Mouse (Mus musculus) CH12.LX (cell line): ENCODE measurements at regions not wholly inside any gene's neighbourhood (a gene's known extent, or its start where the extent isn't known, plus 50 kb on each side); places are given as distances from the start of the nearest gene placed in this dataset.

Experiments used
- DNase-seq: peaks from one replicate; pipeline ENCODE4 v3.0.0-alpha.2; 2013; ENCODE audit errors: extremely low read depth
- H3K27ac ChIP-seq: 2 replicates; pipeline ENCODE4 v1.5.1; 2012; ENCODE audit warnings: low read depth, mild to moderate bottlenecking, control low read depth, moderate library complexity; ENCODE audit not compliant: insufficient read depth
- H3K27me3 ChIP-seq: replicated peaks from 2 replicates; pipeline ENCODE3; 2012; ENCODE audit warnings: inconsistent platforms
- H3K36me3 ChIP-seq, 2 experiments: replicated peaks in 1 of 2; 2 replicates each; pipeline versions ENCODE3 to v1.6.1; 2012; ENCODE audit warnings: inconsistent platforms in 1 of 2, low read length in 1 of 2, mild to moderate bottlenecking in 1 of 2, mixed read lengths in 1 of 2, moderate library complexity in 1 of 2; ENCODE audit not compliant: control insufficient read depth in 1 of 2, insufficient read depth in 1 of 2
- H3K4me1 ChIP-seq, 2 experiments: 2 replicates each; pipeline ENCODE4 v1.6.1; 2012; ENCODE audit warnings: inconsistent platforms in 1 of 2, moderate library complexity in 1 of 2; ENCODE audit not compliant: insufficient read depth in 2 of 2, control insufficient read depth in 1 of 2
- H3K4me2 ChIP-seq: 2 replicates; pipeline ENCODE4 v1.6.1; 2012; ENCODE audit warnings: low read depth, mild to moderate bottlenecking, control low read depth; ENCODE audit not compliant: poor library complexity, insufficient read depth, severe bottlenecking
- H3K4me3 ChIP-seq, 3 experiments: fragments of 150-350 bp in 1 of 3; sonication (generic) in 1 of 3; replicated peaks in 1 of 3; 2 replicates each; pipeline versions ENCODE3 to v1.5.1; 2011 to 2012; ENCODE audit warnings: low read depth in 2 of 3, low read length in 2 of 3, mild to moderate bottlenecking in 2 of 3, moderate library complexity in 2 of 3, control low read depth in 1 of 3, improper control_type of control experiment in 1 of 3, inconsistent platforms in 1 of 3, mixed read lengths in 1 of 3; ENCODE audit not compliant: poor library complexity in 1 of 3
- H3K79me2 ChIP-seq: replicated peaks from 2 replicates; pipeline ENCODE4 v1.6.1; 2012; ENCODE audit warnings: mild to moderate bottlenecking, moderate library complexity; ENCODE audit not compliant: control insufficient read depth, poor library complexity, insufficient read depth, severe bottlenecking; ENCODE audit errors: extremely low read depth
- H3K9ac ChIP-seq: 2 replicates; pipeline ENCODE4 v1.6.1; 2012; ENCODE audit warnings: low read depth, mild to moderate bottlenecking, control low read depth, moderate library complexity; ENCODE audit not compliant: insufficient read depth
- H3K9me3 ChIP-seq: replicated peaks from 2 replicates; pipeline ENCODE3; 2012; ENCODE audit warnings: low read length, inconsistent platforms, mixed read lengths
- BHLHE40 ChIP-seq: IDR thresholded peaks from 2 replicates; pipeline ENCODE4 v1.6.1; 2011; ENCODE audit warnings: mild to moderate bottlenecking, low read depth, low read length, improper control_type of control experiment
- CHD1 ChIP-seq: IDR thresholded peaks from 2 replicates; pipeline ENCODE4 v1.6.1; 2012; ENCODE audit warnings: low read depth, low read length, improper control_type of control experiment, inconsistent platforms
- CHD2 ChIP-seq: IDR thresholded peaks from 2 replicates; pipeline ENCODE4 v1.6.1; 2011; ENCODE audit warnings: low read length, improper control_type of control experiment
- E2F4 ChIP-seq: IDR thresholded peaks from 2 replicates; pipeline ENCODE4 v1.6.1; 2011; ENCODE audit warnings: low read depth, low read length, improper control_type of control experiment; ENCODE audit not compliant: insufficient replicate concordance
- ELF1 ChIP-seq: IDR thresholded peaks from 2 replicates; pipeline ENCODE4 v1.6.1; 2014; ENCODE audit warnings: low read depth, mild to moderate bottlenecking, inconsistent platforms, low read length, improper control_type of control experiment
- EP300 ChIP-seq: IDR thresholded peaks from 2 replicates; pipeline ENCODE4 v1.6.1; 2011; ENCODE audit warnings: low read length, improper control_type of control experiment
- ETS1 ChIP-seq: conservative IDR thresholded peaks from 2 replicates; pipeline ENCODE4 v1.6.1; 2012; ENCODE audit warnings: low read depth, mild to moderate bottlenecking, inconsistent platforms, low read length, improper control_type of control experiment, moderate library complexity
- HCFC1 ChIP-seq: IDR thresholded peaks from 2 replicates; pipeline ENCODE4 v1.6.1; 2012; ENCODE audit warnings: low read depth, mild to moderate bottlenecking, inconsistent platforms, low read length, improper control_type of control experiment
- IRF4 ChIP-seq: IDR thresholded peaks from 2 replicates; pipeline ENCODE4 v1.6.1; 2014; ENCODE audit warnings: low read depth, mild to moderate bottlenecking, inconsistent platforms, low read length, improper control_type of control experiment
- JUN ChIP-seq: IDR thresholded peaks from 2 replicates; pipeline ENCODE4 v1.6.1; 2011; ENCODE audit warnings: low read depth, mild to moderate bottlenecking, low read length, improper control_type of control experiment, moderate library complexity; ENCODE audit not compliant: insufficient read depth
- JUND ChIP-seq: conservative IDR thresholded peaks from 2 replicates; pipeline ENCODE4 v1.6.1; 2011; ENCODE audit warnings: low read depth, low read length, improper control_type of control experiment
- KAT2A ChIP-seq: IDR thresholded peaks from 2 replicates; pipeline ENCODE4 v1.6.1; 2012; ENCODE audit warnings: low read length, improper control_type of control experiment, inconsistent platforms; ENCODE audit not compliant: insufficient replicate concordance
- MAFK ChIP-seq: IDR thresholded peaks from 2 replicates; pipeline ENCODE4 v1.6.1; 2011; ENCODE audit warnings: low read length, improper control_type of control experiment; ENCODE audit not compliant: insufficient replicate concordance
- MAX ChIP-seq: IDR thresholded peaks from 2 replicates; pipeline ENCODE4 v1.6.1; 2011; ENCODE audit warnings: low read length, improper control_type of control experiment
- MAZ ChIP-seq: IDR thresholded peaks from 2 replicates; pipeline ENCODE4 v1.6.1; 2012; ENCODE audit warnings: low read depth, mild to moderate bottlenecking, inconsistent platforms, low read length, improper control_type of control experiment, moderate library complexity
- MEF2A ChIP-seq: IDR thresholded peaks from 2 replicates; pipeline ENCODE4 v1.6.1; 2014; ENCODE audit warnings: low read depth, mild to moderate bottlenecking, inconsistent platforms, low read length, improper control_type of control experiment, borderline replicate concordance
- MXI1 ChIP-seq: IDR thresholded peaks from 2 replicates; pipeline ENCODE4 v1.6.1; 2011; ENCODE audit warnings: mild to moderate bottlenecking, low read depth, low read length, improper control_type of control experiment
- MYC ChIP-seq: IDR thresholded peaks from 2 replicates; pipeline ENCODE4 v1.6.1; 2011; ENCODE audit warnings: low read depth, mild to moderate bottlenecking, improper control_type of control experiment, low read length
- NELFE ChIP-seq: IDR thresholded peaks from 2 replicates; pipeline ENCODE4 v1.6.1; 2011; ENCODE audit warnings: low read depth, low read length, improper control_type of control experiment
- NRF1 ChIP-seq: IDR thresholded peaks from 2 replicates; pipeline ENCODE4 v1.6.1; 2014; ENCODE audit warnings: low read depth, mild to moderate bottlenecking, inconsistent platforms, low read length, improper control_type of control experiment, moderate library complexity
- PAX5 ChIP-seq: IDR thresholded peaks from 2 replicates; pipeline ENCODE4 v1.6.1; 2012; ENCODE audit warnings: low read length, inconsistent platforms, mixed read lengths
- POLR2A ChIP-seq: IDR thresholded peaks from 2 replicates; pipeline ENCODE4 v1.6.1; 2011; ENCODE audit warnings: low read depth, mild to moderate bottlenecking, improper control_type of control experiment, low read length
- POLR2AphosphoS2 ChIP-seq: IDR thresholded peaks from 2 replicates; pipeline ENCODE4 v1.6.1; 2011; ENCODE audit warnings: low read depth, low read length, improper control_type of control experiment
- RAD21 ChIP-seq: IDR thresholded peaks from 2 replicates; pipeline ENCODE4 v1.6.1; 2011; ENCODE audit warnings: low read depth, mild to moderate bottlenecking, low read length, improper control_type of control experiment, moderate library complexity
- RCOR1 ChIP-seq: conservative IDR thresholded peaks from 2 replicates; pipeline ENCODE4 v1.6.1; 2012; ENCODE audit warnings: low read depth, mild to moderate bottlenecking, inconsistent platforms, low read length, improper control_type of control experiment
- SIN3A ChIP-seq: IDR thresholded peaks from 2 replicates; pipeline ENCODE4 v1.6.1; 2012; ENCODE audit warnings: low read length, improper control_type of control experiment, inconsistent platforms
- TBP ChIP-seq: conservative IDR thresholded peaks from 2 replicates; pipeline ENCODE4 v1.6.1; 2011; ENCODE audit warnings: low read depth, low read length, improper control_type of control experiment
- TCF12 ChIP-seq: IDR thresholded peaks from 2 replicates; pipeline ENCODE4 v1.6.1; 2014; ENCODE audit warnings: low read depth, mild to moderate bottlenecking, inconsistent platforms, low read length, improper control_type of control experiment
- UBTF ChIP-seq: IDR thresholded peaks from 2 replicates; pipeline ENCODE4 v1.6.1; 2012; ENCODE audit warnings: low read depth, mild to moderate bottlenecking, inconsistent platforms, low read length, improper control_type of control experiment, moderate library complexity
- ZC3H11A ChIP-seq: IDR thresholded peaks from 2 replicates; pipeline ENCODE4 v1.6.1; 2012; ENCODE audit warnings: low read depth, mild to moderate bottlenecking, inconsistent platforms, low read length, improper control_type of control experiment
- ZKSCAN1 ChIP-seq: IDR thresholded peaks from 2 replicates; pipeline ENCODE4 v1.6.1; 2012; ENCODE audit warnings: low read depth, inconsistent platforms, low read length, improper control_type of control experiment, borderline replicate concordance
- ZNF384 ChIP-seq: IDR thresholded peaks from 2 replicates; pipeline ENCODE4 v1.6.1; 2012; ENCODE audit warnings: low read depth, low read length, improper control_type of control experiment, inconsistent platforms
- dilution Hi-C: fragments of 300-500 bp; cut with MboI; formaldehyde crosslinking; loops from 2 replicates; pipeline ENCODE4 v1.14.3; 2020; ENCODE audit warnings: low sequenced_read_pairs; ENCODE audit not compliant: extremely low pct_unique_long_range_greater_than_20kb, extremely low pct_ligation_motif_present
- in situ Hi-C: fragments of 300-500 bp; cut with MboI; formaldehyde crosslinking; loops from 3 replicates; pipeline ENCODE4 v1.14.3; 2019; ENCODE audit warnings: low sequenced_read_pairs, low pct_ligation_motif_present, low pct_unique_long_range_greater_than_20kb, mixed read lengths

DNA sequence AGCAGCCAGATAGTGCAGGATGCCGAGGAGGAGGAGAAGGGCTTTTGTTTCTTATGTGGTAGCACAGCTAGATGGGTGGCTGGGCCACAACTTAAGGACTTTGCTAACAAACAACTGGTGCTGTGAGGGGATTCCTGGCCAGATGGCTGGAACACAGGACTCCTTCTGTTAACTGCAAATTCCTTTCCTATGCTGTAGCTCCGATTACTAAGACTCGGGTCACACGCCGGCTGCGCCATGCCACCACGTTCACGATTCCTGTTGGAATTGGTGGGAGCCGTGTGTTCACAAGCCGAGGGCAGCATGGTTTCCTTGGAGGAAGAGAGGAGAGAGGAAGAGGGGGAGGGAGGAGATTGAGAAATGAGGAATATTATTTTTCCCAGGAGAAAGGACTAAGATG lies 79.9 kb downstream of the Tmx1 start:
- TF ChIP-seq BHLHE40 (no peak), UBTF (no peak), TCF12 (no peak), PAX5 (no peak), HCFC1 (no peak), RAD21 (no peak), POLR2AphosphoS2 (no peak), NELFE (no peak), JUND (no peak), ZC3H11A (no peak), POLR2A (no peak), KAT2A (no peak), ZKSCAN1 (no peak), TBP (no peak), CHD2 (no peak), JUN (no peak), MYC (no peak), EP300 (no peak), IRF4 (no peak)
- H3K79me2 ChIP-seq: no peaks in the 10 kb centered on the region
- no peak overlapping the region for H3K9ac ChIP-seq
- H3K4me3 ChIP-seq: no peak overlapping the region
- H3K27me3 ChIP-seq: no peaks in the 10 kb centered on the region
- dilution Hi-C loops (no loop called here), in situ Hi-C loops (no loop called here)
- peaks cover 0 to 3% of the 10 kb centered on the region in 2 experiments; a peak in 2 of 4 replicates for H3K4me1 ChIP-seq
- no peak overlapping the region for H3K4me2 ChIP-seq
- DNase-seq: no peak
- H3K9me3 ChIP-seq: no peaks in the 10 kb centered on the region
- H3K36me3 ChIP-seq: no peaks in the 10 kb centered on the region
- H3K27ac ChIP-seq: no peak overlapping the region

DNA sequence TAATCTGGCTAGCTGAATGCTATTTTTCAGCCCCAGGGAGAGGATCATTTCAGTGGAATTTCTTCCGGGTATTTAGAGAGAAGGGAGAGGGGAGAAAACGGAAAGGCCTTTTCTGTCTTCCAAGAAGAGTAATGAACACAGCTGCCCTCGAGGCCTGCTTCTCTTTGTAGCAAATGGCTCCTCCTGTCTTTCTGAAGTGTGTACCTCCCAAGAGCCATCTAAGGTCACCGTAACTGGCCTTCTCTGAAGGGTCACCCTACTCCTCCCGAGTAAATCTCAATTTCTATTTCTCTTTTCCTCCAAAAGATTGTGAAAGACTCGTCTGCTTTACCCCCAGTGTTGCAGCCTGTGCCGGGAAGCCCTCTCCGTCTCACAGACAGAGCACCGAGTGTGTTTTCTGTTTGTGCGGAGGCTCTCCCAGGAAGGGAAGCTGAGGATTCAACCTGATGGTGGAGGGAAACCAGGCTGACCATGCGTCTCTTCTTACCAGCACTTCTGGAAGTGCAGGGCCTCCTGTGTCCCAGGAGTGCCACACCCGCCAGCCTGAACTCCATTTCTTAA lies 80.6 kb downstream of the Tmx1 start:
- no peak for TF ChIP-seq TCF12
- TF ChIP-seq MAZ: no peak
- TF ChIP-seq HCFC1: no peak
- no peak for TF ChIP-seq SIN3A
- TF ChIP-seq MXI1: no peak
- TF ChIP-seq PAX5: no peak
- TF ChIP-seq MAX: no peak
- TF ChIP-seq RAD21: no peak
- no peak for TF ChIP-seq ZNF384
- TF ChIP-seq EP300: no peak
- no peak for TF ChIP-seq MAFK
- TF ChIP-seq CHD1: no peak
- no peak for TF ChIP-seq E2F4
- TF ChIP-seq NELFE: no peak
- TF ChIP-seq ZKSCAN1: no peak
- no peak for TF ChIP-seq RCOR1
- TF ChIP-seq MEF2A: no peak
- TF ChIP-seq ETS1: no peak
- no peak for TF ChIP-seq NRF1
- TF ChIP-seq ELF1: no peak
- Histone ChIP-seq H3K36me3 (no peaks in the 10 kb centered on the region), H3K4me3 (no peak overlapping the region), H3K4me1 (peaks cover 0 to 3% of the 10 kb centered on the region in 2 experiments; a peak in 2 of 4 replicates), H3K27ac (no peak overlapping the region), H3K4me2 (no peak overlapping the region), H3K79me2 (no peaks in the 10 kb centered on the region), H3K9ac (no peak overlapping the region), H3K27me3 (no peaks in the 10 kb centered on the region), H3K9me3 (no peaks in the 10 kb centered on the region)
- dilution Hi-C loops (no loop called here), in situ Hi-C loops (no loop called here)
- DNase-seq: no peak
